Mouse (Mus musculus) ES-E14 (cell line): ENCODE results near the gene Psmb7.

Source experiments
- CHD2 ChIP-seq: IDR thresholded peaks from 2 replicates; pipeline ENCODE4 v1.6.1; 2014; ENCODE audit warnings: mild to moderate bottlenecking, low read depth, low read length, inconsistent platforms
- HCFC1 ChIP-seq: IDR thresholded peaks from 2 replicates; pipeline ENCODE4 v1.6.1; 2012; ENCODE audit warnings: low read length, inconsistent platforms, borderline replicate concordance; ENCODE audit not compliant: insufficient read depth
- MAFK ChIP-seq: IDR thresholded peaks from 2 replicates; pipeline ENCODE4 v1.6.1; 2014; ENCODE audit warnings: mild to moderate bottlenecking, low read depth, low read length, inconsistent platforms; ENCODE audit not compliant: insufficient read depth
- ZC3H11A ChIP-seq: IDR thresholded peaks from 2 replicates; pipeline ENCODE4 v1.6.1; 2012; ENCODE audit warnings: low read depth, mild to moderate bottlenecking, inconsistent platforms, low read length, borderline replicate concordance
- ZNF384 ChIP-seq: IDR thresholded peaks from 2 replicates; pipeline ENCODE4 v1.6.1; 2012; ENCODE audit warnings: low read depth, low read length, inconsistent platforms

- no peak for TF ChIP-seq HCFC1
- TF ChIP-seq MAFK: no peak
- TF ChIP-seq CHD2: no peak
- TF ChIP-seq ZNF384: no peak
- no peak for TF ChIP-seq ZC3H11A
These were observed 65.0 kb downstream of the Psmb7 start for GRCm38 (mm10) chr2:38578602-38579521.
